Mouse (Mus musculus) megakaryocyte, embryonic 14.5 days (primary cell): ENCODE data around the gene Zdhhc14. TPM values are rescaled to one million over a fixed set of nuclear protein-coding genes. Genes with fewer than 3 reads are reported as not detected.

ENCODE experiments used
- H3K27me3 ChIP-seq: replicated peaks from 2 replicates; pipeline ENCODE3; 2012; ENCODE audit warnings: inconsistent platforms
- H3K36me3 ChIP-seq: replicated peaks from 2 replicates; pipeline ENCODE3; 2012; ENCODE audit warnings: low read length, inconsistent platforms, mixed read lengths
- H3K4me1 ChIP-seq: 2 replicates; pipeline ENCODE4 v1.6.1; 2012; ENCODE audit warnings: inconsistent platforms
- H3K4me3 ChIP-seq: replicated peaks from 2 replicates; pipeline ENCODE3; 2012; ENCODE audit warnings: moderate library complexity, mild to moderate bottlenecking, inconsistent platforms
- H3K9me3 ChIP-seq: 2 replicates; pipeline ENCODE4 v1.6.1; 2012; ENCODE audit warnings: inconsistent platforms
- FLI1 ChIP-seq: IDR thresholded peaks from 2 replicates; pipeline ENCODE4 v1.6.1; 2012; ENCODE audit warnings: low read length, inconsistent platforms, mixed read lengths
- GATA1 ChIP-seq: IDR thresholded peaks from 3 replicates; pipeline ENCODE4 v1.6.1; 2012; ENCODE audit warnings: mixed read lengths, low read length, inconsistent platforms, borderline replicate concordance
- polyA plus RNA-seq: library from polyadenylated mRNA; stranded (reverse); fragments of >175 nt; gene quantifications from 2 replicates; pipeline ENCODE4 v1.2.3, GENCODE M21; 2012; ENCODE audit warnings: low replicate concordance; ENCODE audit not compliant: insufficient read depth

Zdhhc14 gene
- polyA plus RNA-seq, 1 experiment = 8.5 TPM

DNA sequence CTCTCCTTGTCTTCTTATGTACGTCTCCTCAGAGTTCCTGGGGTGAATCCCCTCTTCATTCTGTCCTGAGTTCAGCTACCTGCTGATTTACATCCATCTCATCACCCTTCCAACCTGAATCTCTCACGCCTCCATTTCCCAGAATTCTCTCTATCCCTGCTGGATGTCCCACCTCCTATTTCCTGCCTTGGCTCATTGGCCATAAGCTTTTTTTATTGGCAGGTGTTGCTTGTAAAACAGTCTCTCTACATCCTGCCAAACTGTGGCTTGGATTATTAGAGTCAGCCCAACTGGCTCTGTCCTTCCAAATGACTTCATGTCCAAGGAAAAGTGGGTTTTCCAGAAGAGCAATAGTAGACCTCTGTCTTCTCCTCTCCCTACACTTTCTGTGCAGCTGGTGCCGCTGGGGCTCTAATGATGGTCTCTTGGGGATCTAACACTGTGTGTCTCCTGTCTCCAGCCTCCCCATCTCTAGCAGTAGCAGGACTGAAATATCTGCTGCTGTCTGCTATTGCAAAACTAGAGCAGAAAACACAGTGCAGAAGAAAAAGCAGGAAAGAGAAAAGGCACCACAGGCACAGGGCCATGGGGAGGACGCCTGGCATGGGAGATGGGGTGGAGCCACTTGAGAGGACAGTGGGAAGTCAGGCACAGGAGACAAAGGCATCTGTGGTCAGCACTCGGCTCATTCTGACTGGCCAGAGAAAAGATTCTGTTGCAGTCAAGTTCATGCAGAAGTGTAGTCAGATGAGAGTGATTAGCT lies 288.0 kb downstream of the Zdhhc14 start:
- H3K27me3 ChIP-seq = peaks cover 1% of the 10 kb centered on the region
- H3K9me3 ChIP-seq = peaks cover 19% of the 10 kb centered on the region
- H3K36me3 ChIP-seq = peaks cover 5% of the 10 kb centered on the region
- peaks cover 56% of the 10 kb centered on the region for H3K4me1 ChIP-seq
- TF ChIP-seq GATA1 = no peak
- TF ChIP-seq FLI1 = no peak
- H3K4me3 ChIP-seq = peak overlapping the region; percentile 56

DNA sequence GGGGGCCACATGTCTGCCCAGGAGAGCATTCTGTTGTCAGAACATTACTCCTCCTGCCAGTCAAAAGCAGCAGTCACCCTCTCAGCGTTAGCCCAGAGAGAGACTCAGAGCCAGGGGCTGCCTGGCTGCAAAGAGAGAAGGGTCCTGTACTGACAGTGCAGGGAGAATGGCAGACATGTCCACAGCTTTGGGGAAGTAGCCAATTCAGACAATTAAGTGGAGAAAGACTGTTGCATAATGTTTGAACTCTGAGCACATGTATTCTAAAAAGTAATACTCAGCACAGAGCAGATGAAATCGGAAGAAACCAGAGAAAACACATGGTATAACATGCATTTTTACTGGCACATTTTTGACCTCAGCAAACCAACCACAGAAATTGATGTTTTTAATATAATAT lies 292.9 kb downstream of the Zdhhc14 start:
- Histone ChIP-seq H3K4me3 (no peak overlapping the region), H3K9me3 (peaks cover 36% of the 10 kb centered on the region), H3K4me1 (peaks cover 46% of the 10 kb centered on the region), H3K36me3 (peaks cover 23% of the 10 kb centered on the region), H3K27me3 (peaks cover 1% of the 10 kb centered on the region)
- TF ChIP-seq FLI1 (no peak), GATA1 (no peak)

GRCm38 (mm10) chr17:5792164-5792791 lies 299.9 kb downstream of the Zdhhc14 start:
- Histone ChIP-seq H3K4me1 (peaks cover 71% of the 10 kb centered on the region), H3K4me3 (peak overlapping the region; percentile 51), H3K9me3 (peaks cover 7% of the 10 kb centered on the region), H3K27me3 (no peaks in the 10 kb centered on the region), H3K36me3 (peaks cover 7% of the 10 kb centered on the region)
- no peak for TF ChIP-seq FLI1
- no peak for TF ChIP-seq GATA1

DNA sequence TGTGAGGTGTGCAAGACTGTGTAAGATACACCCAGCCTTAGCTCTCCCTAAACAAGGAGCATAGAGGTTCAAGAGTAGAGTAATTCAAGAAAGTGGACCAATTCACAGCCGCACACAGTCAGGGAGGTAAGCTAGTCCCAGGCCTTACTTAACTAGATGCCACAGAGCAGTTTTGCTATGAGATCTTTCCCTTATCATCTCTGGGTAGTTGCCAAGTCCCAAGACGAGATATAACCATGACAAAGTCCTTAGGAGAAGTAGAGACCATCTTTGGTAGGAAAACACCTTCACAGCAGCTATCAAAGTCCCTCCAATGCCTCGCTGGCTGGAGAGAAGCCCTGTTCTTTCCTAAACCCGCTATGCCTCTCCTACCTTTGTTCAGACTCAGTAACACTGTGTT lies 301.2 kb downstream of the Zdhhc14 start:
- Histone ChIP-seq H3K9me3 (no peaks in the 10 kb centered on the region; the same call in 1 of the 2 replicates), H3K27me3 (no peaks in the 10 kb centered on the region), H3K4me1 (peaks cover 84% of the 10 kb centered on the region), H3K4me3 (no peak overlapping the region), H3K36me3 (no peaks in the 10 kb centered on the region)
- TF ChIP-seq GATA1 (no peak), FLI1 (no peak)

DNA sequence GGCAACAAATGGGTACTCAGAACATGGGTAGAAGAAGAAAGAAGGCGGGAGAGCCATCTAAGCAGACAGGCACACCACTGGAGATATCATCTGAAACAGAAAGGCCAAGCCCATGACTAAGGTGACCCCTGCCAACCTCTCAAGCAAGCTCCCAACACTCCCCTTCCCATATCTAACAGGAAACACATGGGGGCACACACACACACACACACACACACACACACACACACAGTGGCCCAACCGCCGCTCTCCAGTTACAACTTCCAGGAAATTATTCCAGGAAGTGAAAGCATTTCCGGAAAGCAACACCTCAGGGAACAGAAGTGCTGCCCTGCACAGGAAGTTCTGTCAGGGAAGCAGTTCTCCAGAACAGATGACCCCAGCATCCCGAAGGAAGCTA lies 301.9 kb downstream of the Zdhhc14 start:
- no peak overlapping the region for H3K4me3 ChIP-seq
- H3K4me1 ChIP-seq = peaks cover 90% of the 10 kb centered on the region
- TF ChIP-seq FLI1 = no peak
- no peak for TF ChIP-seq GATA1
- no peaks in the 10 kb centered on the region; the same call in 1 of the 2 replicates for H3K9me3 ChIP-seq
- no peaks in the 10 kb centered on the region for H3K36me3 ChIP-seq
- H3K27me3 ChIP-seq = no peaks in the 10 kb centered on the region

GRCm38 (mm10) chr17:5795369-5795768 lies 303.0 kb downstream of the Zdhhc14 start:
- Histone ChIP-seq H3K27me3 (no peaks in the 10 kb centered on the region), H3K36me3 (no peaks in the 10 kb centered on the region), H3K9me3 (no peaks in the 10 kb centered on the region; the same call in 1 of the 2 replicates), H3K4me1 (peaks cover 99% of the 10 kb centered on the region), H3K4me3 (no peak overlapping the region)
- TF ChIP-seq GATA1 (no peak), FLI1 (no peak)

DNA sequence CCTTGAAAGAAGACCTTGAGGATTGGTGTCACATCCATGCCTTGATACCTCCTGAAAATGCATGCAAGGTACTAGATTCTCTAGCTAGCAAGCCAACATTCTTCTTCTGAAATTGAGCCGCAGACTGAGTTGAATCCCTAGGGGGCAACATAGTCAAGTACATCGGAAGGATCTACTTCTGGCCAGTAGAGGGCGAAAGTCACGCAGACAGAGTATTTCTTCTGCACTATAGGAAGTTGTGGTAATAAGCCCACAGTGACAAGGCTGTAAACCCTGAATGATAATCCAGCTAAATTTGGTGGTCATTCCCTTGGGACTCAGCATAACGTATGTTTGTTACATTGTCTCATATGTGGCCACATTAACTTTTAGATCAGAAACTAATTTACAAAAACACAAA lies 303.5 kb downstream of the Zdhhc14 start:
- Histone ChIP-seq H3K4me3 (no peak overlapping the region), H3K4me1 (peaks cover 99% of the 10 kb centered on the region), H3K36me3 (no peaks in the 10 kb centered on the region), H3K27me3 (no peaks in the 10 kb centered on the region), H3K9me3 (no peaks in the 10 kb centered on the region)
- TF ChIP-seq GATA1 (peak; percentile 44; the same call in 1 of the 3 replicates), FLI1 (peak; percentile 26; the same call in 1 of the 2 replicates)

DNA sequence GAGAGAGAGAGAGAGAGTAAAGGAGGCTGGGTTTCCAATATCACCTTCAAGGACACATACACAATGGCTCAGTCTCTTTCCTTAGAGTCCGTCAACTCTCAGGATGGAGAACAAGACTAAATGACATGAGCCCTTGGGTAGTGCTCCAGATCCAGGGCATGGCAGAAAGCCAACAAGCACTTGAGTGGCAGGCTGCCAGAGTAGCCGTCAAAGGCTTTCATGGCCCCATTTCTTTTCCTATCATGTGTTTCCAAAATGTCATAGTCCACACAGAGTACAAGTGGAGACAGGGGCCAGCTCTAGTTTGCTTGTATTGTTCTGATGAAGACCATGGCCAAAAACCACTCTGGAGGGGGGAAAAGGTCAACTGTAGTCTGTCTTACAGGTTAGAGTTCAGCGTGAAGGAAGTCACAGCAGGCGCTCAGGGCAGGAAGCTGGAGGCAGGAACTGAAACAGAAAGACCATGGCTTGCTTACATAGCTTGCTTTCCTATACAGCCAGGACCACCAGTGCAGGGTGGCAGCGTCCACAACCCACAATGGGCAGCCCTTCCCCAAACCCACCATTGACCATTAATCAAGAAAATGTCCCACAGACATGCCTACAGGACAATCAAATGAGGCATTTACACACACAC lies 304.9 kb downstream of the Zdhhc14 start:
- no peaks in the 10 kb centered on the region for H3K27me3 ChIP-seq
- H3K9me3 ChIP-seq = no peaks in the 10 kb centered on the region
- peaks cover 99% of the 10 kb centered on the region for H3K4me1 ChIP-seq
- H3K36me3 ChIP-seq = no peaks in the 10 kb centered on the region
- H3K4me3 ChIP-seq = no peak overlapping the region
- TF ChIP-seq FLI1 (no peak), GATA1 (no peak)

DNA sequence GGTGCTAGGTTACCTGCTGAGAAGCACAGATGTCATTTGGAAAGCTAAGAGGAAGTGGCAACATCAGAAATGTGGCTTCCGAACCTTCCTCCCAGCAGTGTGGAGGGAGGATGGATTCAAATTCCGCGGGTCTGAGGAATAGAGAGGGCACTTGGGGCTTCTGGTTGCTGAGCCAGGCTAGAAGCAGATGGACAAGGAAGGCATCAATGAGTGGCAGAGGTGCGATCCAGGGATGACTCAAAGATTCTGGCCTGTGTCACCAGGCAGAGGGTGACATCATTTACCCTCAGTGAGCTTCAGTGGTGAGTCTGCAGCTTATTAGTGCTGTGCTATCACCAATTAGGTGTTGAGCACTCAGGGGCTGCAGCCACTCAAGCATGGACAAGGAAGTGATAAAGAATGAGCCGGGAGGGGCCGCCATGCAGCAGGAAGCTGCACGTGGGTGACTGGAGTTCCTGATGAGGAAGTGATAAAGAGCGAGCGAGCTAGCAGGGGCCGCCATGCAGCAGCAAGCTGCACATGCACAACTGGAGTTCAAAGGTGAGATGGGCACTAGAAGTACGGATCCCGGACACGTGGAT lies 306.0 kb downstream of the Zdhhc14 start:
- TF ChIP-seq GATA1 (no peak), FLI1 (no peak)
- Histone ChIP-seq H3K9me3 (no peaks in the 10 kb centered on the region), H3K4me1 (peaks cover 99% of the 10 kb centered on the region)

DNA sequence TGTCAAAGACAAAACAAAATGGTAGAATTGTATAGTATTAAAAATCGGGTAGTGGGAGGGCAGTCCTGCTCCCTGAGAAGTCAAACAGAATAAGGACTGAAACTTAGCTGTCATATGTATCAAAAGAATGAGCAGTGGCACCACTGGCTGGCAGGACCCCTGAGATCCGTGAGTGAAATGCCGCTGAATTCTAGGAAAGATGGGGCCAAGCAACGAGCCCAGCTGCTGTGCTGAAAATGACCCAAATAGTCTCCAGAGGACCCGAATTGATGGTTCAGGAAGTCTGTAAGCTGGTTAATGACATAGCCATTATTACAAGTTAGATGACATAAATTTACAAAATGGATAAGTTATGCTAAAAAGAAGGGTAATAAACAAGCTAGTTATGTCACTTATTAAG lies 306.5 kb downstream of the Zdhhc14 start:
- H3K27me3 ChIP-seq = no peaks in the 10 kb centered on the region
- peak overlapping the region; percentile 21 for H3K4me3 ChIP-seq
- H3K9me3 ChIP-seq = no peaks in the 10 kb centered on the region
- peaks cover 6% of the 10 kb centered on the region for H3K36me3 ChIP-seq
- TF ChIP-seq GATA1 = no peak
- no peak for TF ChIP-seq FLI1
- peaks cover 99% of the 10 kb centered on the region for H3K4me1 ChIP-seq

More for the DNA sequence above, 306.0 kb downstream of the Zdhhc14 start:
- Histone ChIP-seq H3K27me3 (no peaks in the 10 kb centered on the region), H3K36me3 (peaks cover 5% of the 10 kb centered on the region), H3K4me3 (peak overlapping the region; percentile 76)
